Mouse (Mus musculus): ENCODE measurements around the gene Pfas. TPM values are rescaled to one million over a fixed set of nuclear protein-coding genes. Genes with fewer than 3 reads are reported as not detected.

Pfas gene
- 10 to 100 TPM; 26.2 to 37.5 TPM for total RNA-seq (2021)
- long read RNA-seq, full-length matches to known transcripts: 1 of 4 reads
- long read RNA-seq, partial matches to known transcripts: 0 of 4 reads
- long read RNA-seq, other reads (novel, unspliced or antisense): 3 of 4 reads

GRCm38 (mm10) chr11:69008182-69009121 is at the start of gene Pfas:
Gene Pfas, minus strand, starts transcription at chr11:69008460.
- peak; percentile 93 to 95 for DNase-seq (ENCODE audit: low spot score in 2 of 2)

- no peak for DNase-seq (ENCODE audit: low spot score in 2 of 2)
These were observed 45.6 kb upstream of the Pfas start for GRCm38 (mm10) chr11:69053848-69054247.

GRCm38 (mm10) chr11:69052824-69053421 is 44.7 kb upstream of the Pfas start:
- no peak for DNase-seq (ENCODE audit: low spot score in 2 of 2)

GRCm38 (mm10) chr11:69051771-69052170 is 43.5 kb upstream of the Pfas start:
- DNase-seq (ENCODE audit: low spot score in 2 of 2): no peak

- DNase-seq (ENCODE audit: low spot score in 2 of 2): no peak
These were observed 42.5 kb upstream of the Pfas start for GRCm38 (mm10) chr11:69050748-69051147.

DNA sequence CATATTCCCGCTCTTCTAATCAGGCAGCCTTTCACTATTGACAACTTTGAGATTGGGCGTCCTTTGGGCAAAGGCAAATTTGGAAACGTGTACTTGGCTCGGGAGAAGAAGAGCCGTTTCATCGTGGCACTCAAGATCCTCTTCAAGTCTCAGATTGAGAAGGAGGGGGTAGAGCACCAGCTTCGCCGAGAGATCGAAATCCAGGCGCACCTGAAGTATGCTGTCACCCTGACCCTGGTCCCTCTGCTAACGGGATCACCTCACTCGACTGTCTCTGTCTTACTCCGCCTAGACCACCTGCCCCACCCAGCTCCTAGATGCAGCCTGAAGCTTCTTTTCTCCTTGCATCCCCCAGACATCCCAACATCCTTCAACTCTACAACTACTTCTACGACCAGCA is 39.9 kb upstream of the Pfas start:
- DNase-seq (ENCODE audit: low spot score in 2 of 2): no peak

DNA sequence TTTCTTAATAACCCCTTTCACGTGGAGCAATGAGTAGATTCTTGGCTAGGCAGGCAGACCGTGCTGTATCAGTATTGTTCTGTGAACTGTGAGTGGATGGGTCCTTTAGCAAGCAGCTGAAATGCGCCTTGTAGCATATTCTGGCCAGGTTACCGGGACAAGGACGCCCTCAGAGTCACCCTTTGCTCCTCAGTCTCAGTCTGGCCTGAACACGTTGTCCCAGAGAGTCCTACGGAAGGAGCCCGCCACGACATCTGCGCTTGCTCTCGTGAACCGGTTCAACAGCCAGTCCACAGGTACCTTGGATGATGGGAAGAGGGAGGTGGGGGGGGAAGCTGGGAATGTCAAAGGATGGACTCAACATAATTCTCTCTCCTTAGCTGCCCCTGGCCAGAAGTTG is 39.3 kb upstream of the Pfas start:
- DNase-seq (ENCODE audit: low spot score in 2 of 2): no peak

DNA sequence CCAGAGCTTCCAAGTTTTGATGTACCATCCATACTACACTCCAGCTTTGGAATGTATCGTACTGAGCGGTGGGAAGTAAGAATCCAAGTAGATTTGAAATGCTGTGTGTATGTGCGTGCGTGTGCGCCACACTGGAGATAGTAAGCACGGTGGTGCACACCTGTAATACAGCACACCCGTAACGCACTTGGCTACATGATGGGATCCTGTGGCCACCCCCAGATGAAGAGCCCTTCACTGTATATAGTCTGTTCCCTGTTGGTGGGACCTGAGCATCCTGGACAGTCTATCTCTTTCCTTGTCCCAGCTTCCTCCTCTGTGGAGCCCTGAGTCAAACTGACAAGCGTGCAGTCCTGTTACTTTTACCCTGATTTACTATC is 38.1 kb upstream of the Pfas start:
- DNase-seq (ENCODE audit: low spot score in 2 of 2): no peak

DNA sequence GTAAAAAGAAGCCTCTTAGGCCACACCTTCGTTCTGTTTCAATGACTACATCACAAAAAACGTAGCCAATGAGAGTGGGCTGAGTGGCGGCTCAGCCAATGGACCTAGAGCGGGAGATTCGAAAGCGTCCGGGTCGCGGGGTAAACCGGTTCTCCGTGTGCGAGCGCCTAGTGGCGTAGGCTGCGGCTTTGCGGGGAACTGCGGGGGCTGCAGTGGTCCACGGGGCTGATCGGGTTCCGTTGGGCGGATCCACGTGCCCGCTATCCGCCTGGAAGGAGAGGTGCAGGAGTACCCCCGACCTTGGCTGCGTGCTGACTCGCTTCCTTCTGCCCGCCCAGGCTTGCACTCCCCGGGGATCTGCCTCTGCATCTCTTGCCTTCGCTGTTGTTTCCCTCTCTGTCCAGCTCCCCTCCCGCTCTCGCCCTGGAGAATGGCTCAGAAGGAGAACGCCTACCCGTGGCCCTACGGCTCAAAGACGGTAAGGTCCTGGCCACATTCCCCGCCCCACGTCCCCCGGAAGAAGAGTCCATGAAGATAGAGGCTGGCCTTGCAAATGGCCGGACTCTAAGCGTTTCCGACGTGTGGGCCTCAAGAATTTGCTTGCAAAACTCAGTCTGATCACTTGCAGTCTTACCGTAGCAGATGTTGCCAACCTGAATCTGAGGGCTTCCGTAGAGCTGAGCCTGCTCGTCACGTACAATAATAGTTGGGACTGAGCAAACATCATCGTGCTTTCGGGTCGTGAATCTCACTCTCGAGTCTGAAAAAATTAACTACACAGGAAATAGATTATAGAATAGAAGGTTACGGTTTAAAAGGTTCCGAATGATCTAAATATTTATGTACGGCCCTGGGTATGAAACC is 37.5 kb upstream of the Pfas start, which contains the start of gene Aurkb:
Gene Aurkb (plus strand): TSS at position 117 of the 864 bp plus-strand sequence.
- DNase-seq (ENCODE audit: low spot score in 2 of 2): peak; percentile 73 to 79

DNA sequence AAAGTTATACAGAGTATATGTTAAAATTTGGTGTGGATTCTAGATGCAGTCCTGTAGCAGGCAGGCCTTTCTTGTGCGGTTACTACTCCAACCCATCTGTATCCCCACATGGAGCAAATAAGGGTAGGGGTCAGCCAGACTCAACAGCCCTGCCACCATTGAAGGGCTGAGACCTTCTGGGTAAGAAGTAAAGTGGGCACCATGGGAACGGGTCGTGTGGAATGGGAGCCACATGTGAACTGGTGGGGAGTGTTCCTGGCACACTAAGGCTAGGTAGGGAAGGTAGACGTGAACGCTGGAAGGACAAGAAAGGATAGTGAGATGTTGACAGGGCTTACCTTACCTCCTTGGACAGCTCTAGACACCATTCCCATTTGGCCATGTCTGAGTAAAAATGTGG is 29.9 kb upstream of the Pfas start:
- DNase-seq (ENCODE audit: low spot score in 2 of 2): no peak

GRCm38 (mm10) chr11:69037231-69038061 is 29.2 kb upstream of the Pfas start:
- peak; percentile 75 to 88 for DNase-seq (ENCODE audit: low spot score in 2 of 2)

- DNase-seq (ENCODE audit: low spot score in 2 of 2): peak; percentile 86 to 92
These were observed 28.4 kb upstream of the Pfas start for GRCm38 (mm10) chr11:69036486-69037230.

DNA sequence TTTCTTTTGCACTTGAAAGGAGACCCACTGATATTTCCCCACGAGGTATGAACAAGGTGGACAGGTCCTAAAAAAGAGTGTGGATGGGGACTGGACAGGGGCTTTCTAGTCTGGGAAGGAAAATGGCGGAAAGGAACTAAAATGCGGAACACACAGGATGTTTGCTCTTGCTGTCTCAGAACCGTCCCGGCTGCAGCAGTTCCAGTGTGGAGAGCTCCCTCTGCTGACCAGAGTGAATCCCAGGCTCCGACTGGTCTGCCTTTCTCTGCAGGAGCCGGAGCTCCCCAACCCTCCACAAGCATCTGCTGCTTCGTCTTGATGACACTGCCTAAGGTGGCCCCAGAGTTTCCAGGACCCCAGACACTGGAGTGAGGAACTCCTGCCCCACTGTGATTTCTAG is 27.6 kb upstream of the Pfas start:
- DNase-seq (ENCODE audit: low spot score in 2 of 2): peak; percentile 87 to 91

DNA sequence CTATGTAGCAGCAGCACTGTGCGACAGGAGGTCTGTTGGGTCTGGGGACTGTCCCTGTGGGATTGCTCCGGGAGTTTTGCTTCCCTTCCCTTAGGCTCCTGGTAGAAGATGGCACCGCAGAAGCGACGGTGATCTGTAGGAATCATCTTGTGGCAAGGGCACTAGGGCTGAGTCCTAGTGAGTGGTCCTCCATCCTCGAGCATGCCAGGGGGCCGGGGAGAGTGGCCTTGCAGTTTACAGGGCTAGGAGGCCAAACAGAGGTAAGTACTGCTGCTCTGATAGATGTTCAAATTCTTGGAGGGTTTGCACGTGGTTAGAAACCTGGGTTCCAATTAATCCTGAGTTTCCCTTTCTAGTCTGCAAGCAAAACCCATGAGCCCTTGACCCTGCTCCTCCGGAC is 27.2 kb upstream of the Pfas start:
- no peak for DNase-seq (ENCODE audit: low spot score in 2 of 2)

DNA sequence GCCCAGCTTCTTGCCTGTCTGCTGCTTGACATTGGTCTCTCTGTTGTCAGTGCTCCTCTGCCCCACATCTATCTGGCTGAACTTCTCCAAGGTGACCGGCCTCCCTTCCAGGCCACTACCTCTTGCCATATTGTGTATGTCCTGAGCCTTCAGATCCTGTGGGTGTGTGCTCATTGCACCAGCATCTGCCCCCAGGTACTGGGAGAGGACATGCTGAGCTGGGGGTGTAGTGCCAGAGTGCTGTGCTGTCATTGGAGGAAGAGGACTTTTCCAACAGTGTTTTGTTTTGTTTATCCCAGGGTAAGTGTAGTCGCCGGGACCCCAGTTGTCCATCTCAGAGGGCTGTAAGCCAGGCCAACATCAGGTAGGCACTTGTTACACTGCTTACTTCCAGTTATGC is 26.3 kb upstream of the Pfas start:
- DNase-seq (ENCODE audit: low spot score in 2 of 2): no peak

GRCm38 (mm10) chr11:69033552-69033951 is 25.3 kb upstream of the Pfas start:
- no peak for DNase-seq (ENCODE audit: low spot score in 2 of 2)

DNA sequence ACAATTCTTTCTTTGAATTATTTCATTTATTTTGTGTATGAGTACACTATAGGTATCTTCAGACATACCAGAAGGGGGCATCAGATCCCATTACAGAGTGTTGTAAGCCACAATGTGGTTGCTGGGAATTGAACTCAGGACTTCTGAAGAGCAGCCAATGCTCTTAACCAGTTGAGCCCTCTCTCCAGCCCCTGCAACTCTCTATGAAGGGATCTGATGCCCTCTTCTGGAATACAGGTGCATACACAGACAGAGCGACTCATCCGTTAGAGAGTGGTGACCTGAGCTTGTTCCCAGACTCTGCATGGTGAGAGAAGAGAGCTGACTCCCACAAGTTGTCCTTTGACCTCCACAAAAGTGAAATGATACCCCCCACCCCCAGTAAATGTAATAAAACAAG is 20.5 kb upstream of the Pfas start:
- no peak for DNase-seq (ENCODE audit: low spot score in 2 of 2)

DNA sequence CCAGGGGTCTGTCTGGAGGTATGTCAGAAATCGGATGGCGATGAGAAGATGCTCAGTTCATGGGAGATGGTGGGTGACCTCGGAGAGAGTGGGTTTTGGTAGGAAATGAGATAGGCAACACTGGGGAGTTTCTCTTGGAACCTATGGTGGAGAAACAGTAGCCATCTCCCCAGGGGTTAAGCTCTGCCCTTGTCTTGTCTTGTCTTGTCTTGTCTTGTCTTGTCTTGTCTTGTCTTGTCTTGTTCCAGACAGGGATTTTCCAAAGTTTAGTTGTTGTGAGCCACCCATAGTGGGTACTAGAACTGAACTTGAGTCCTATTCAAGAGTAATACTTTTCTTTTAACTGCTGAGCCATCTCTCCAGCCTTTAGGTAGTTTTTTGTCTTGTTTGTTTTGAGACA is 18.3 kb upstream of the Pfas start:
- DNase-seq (ENCODE audit: low spot score in 2 of 2): no peak

GRCm38 (mm10) chr11:69020691-69021090 is 12.4 kb upstream of the Pfas start:
- DNase-seq (ENCODE audit: low spot score in 2 of 2): no peak

DNA sequence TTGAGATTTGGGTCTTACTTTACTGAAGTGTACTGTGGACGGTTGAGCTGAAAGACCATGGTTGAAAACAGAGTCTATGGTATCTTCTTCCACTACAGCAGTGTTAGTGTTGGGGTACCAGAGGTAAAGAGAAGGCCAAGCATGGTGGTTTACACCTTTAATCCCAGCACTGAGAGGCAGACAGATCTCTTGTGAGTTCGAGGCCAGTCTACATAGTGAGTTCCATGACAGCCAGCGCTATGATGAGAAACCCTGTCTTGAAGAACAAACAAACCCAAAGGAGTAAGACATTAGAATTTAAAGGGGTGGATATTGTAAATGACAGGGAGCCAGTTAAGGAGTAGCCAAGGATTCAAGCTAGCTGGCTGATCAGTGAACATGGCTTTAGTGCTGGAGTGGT is 8.5 kb upstream of the Pfas start:
- no peak for DNase-seq (ENCODE audit: low spot score in 2 of 2)

Data from layer of hippocampus, postnatal 10 days (tissue).